Mouse (Mus musculus): ENCODE results near the gene Arsb. TPM values are rescaled to one million over a fixed set of nuclear protein-coding genes. Genes with fewer than 3 reads are reported as not detected.

Gene Arsb
- polyA plus RNA-seq (2012; fragmentation: generic; extraction: Trizol) = 9.2 TPM
- long read RNA-seq, experiment 1, full-length matches to known transcripts = 6 of 12 reads
- long read RNA-seq, experiment 1, partial matches to known transcripts = 2 of 12 reads
- long read RNA-seq, experiment 1, other reads (novel, unspliced or antisense) = 4 of 12 reads
- long read RNA-seq, experiment 2, full-length matches to known transcripts = 15 of 30 reads
- long read RNA-seq, experiment 2, partial matches to known transcripts = 4 of 30 reads
- long read RNA-seq, experiment 2, other reads (novel, unspliced or antisense) = 11 of 30 reads

GRCm38 (mm10) chr13:93771588-93772278 is at the start of gene Arsb:
Gene Arsb (plus strand): TSS chr13:93771630.
- H3K27me3 ChIP-seq (ENCODE audit: control insufficient read depth, insufficient read depth, insufficient read length) = no peaks in the 10 kb centered on the region
- H3K36me3 ChIP-seq (ENCODE audit: control insufficient read depth, insufficient read depth) = no peaks in the 10 kb centered on the region
- H3ac ChIP-seq (ENCODE audit: control insufficient read depth, insufficient read length, low read depth) = peak within 1 kb of the TSS; percentile 78
- no peaks in the 10 kb centered on the region for H3K79me2 ChIP-seq (ENCODE audit: control insufficient read depth, insufficient read depth)
- H3K79me3 ChIP-seq (ENCODE audit: low read depth) = no peaks in the 10 kb centered on the region
- H3K4me3 ChIP-seq (ENCODE audit: insufficient read depth, poor library complexity, severe bottlenecking) = peak within 1 kb of the TSS; percentile 46
- TF ChIP-seq MYOD1 (IDR thresholded peaks at IDR 0.05; ENCODE audit: control insufficient read depth, insufficient read length, low read depth) (no peak), FOSL1 (IDR thresholded peaks at IDR 0.05; ENCODE audit: insufficient read depth, low read length, poor library complexity, severe bottlenecking) (no peak), MYOG (IDR thresholded peaks at IDR 0.05; ENCODE audit: control insufficient read depth, extremely low read depth, insufficient read length) (no peak), MAX (IDR thresholded peaks at IDR 0.05) (no peak), USF1 (IDR thresholded peaks at IDR 0.05; ENCODE audit: low read depth) (no peak), CTCF (IDR thresholded peaks at IDR 0.05; ENCODE audit: control insufficient read depth, insufficient read depth, insufficient read length) (no peak), CEBPB (IDR thresholded peaks at IDR 0.05; ENCODE audit: low read depth) (no peak)

GRCm38 (mm10) chr13:93721916-93722315 is 49.5 kb upstream of the Arsb start:
- Histone ChIP-seq H3K79me3 (ENCODE audit: low read depth) (no peaks in the 10 kb centered on the region), H3K79me2 (ENCODE audit: control insufficient read depth, insufficient read depth) (no peaks in the 10 kb centered on the region), H3ac (ENCODE audit: control insufficient read depth, insufficient read length, low read depth) (no peak overlapping the region), H3K4me3 (ENCODE audit: insufficient read depth, poor library complexity, severe bottlenecking) (no peak overlapping the region), H3K36me3 (ENCODE audit: control insufficient read depth, insufficient read depth) (no peaks in the 10 kb centered on the region), H3K27me3 (ENCODE audit: control insufficient read depth, insufficient read depth, insufficient read length) (peaks cover 7% of the 10 kb centered on the region)
- TF ChIP-seq FOSL1 (IDR thresholded peaks at IDR 0.05; ENCODE audit: insufficient read depth, low read length, poor library complexity, severe bottlenecking) = no peak

DNA sequence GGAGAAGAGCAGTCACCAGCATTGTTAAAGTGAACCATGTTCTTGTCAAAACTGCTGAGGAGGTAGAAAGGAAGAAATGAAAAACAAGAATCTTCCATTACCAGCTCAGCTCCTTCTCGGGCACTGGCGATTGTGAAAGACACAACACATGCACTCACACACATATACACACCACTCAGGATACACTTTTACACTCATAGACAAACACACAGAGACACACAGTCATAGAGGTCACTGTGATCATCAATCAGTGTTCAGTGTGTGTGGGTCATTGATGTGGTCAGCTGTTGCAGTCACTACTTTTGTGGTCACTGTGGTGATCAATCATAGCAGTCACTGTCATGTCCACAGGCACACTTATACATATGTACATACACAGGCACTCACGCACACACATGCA is 48.0 kb upstream of the Arsb start:
- Histone ChIP-seq H3K79me3 (ENCODE audit: low read depth) (no peaks in the 10 kb centered on the region), H3K4me3 (ENCODE audit: insufficient read depth, poor library complexity, severe bottlenecking) (no peak overlapping the region)
- TF ChIP-seq MAX (IDR thresholded peaks at IDR 0.05) = no peak
- no peak for TF ChIP-seq CTCF (IDR thresholded peaks at IDR 0.05; ENCODE audit: control insufficient read depth, insufficient read depth, insufficient read length)
- TF ChIP-seq USF1 (IDR thresholded peaks at IDR 0.05; ENCODE audit: low read depth) = no peak
- no peak for TF ChIP-seq CEBPB (IDR thresholded peaks at IDR 0.05; ENCODE audit: low read depth)
- TF ChIP-seq MYOD1 (IDR thresholded peaks at IDR 0.05; ENCODE audit: control insufficient read depth, insufficient read length, low read depth) = no peak
- no peak for TF ChIP-seq MYOG (IDR thresholded peaks at IDR 0.05; ENCODE audit: control insufficient read depth, extremely low read depth, insufficient read length)
- no peak for TF ChIP-seq FOSL1 (IDR thresholded peaks at IDR 0.05; ENCODE audit: insufficient read depth, low read length, poor library complexity, severe bottlenecking)

GRCm38 (mm10) chr13:93724206-93724605 is 47.2 kb upstream of the Arsb start:
- Histone ChIP-seq H3K4me3 (ENCODE audit: insufficient read depth, poor library complexity, severe bottlenecking) (no peak overlapping the region), H3K79me2 (ENCODE audit: control insufficient read depth, insufficient read depth) (no peaks in the 10 kb centered on the region), H3K27me3 (ENCODE audit: control insufficient read depth, insufficient read depth, insufficient read length) (peaks cover 5% of the 10 kb centered on the region), H3ac (ENCODE audit: control insufficient read depth, insufficient read length, low read depth) (no peak overlapping the region), H3K36me3 (ENCODE audit: control insufficient read depth, insufficient read depth) (no peaks in the 10 kb centered on the region), H3K79me3 (ENCODE audit: low read depth) (no peaks in the 10 kb centered on the region)
- TF ChIP-seq MAX (IDR thresholded peaks at IDR 0.05) (no peak), FOSL1 (IDR thresholded peaks at IDR 0.05; ENCODE audit: insufficient read depth, low read length, poor library complexity, severe bottlenecking) (no peak), CEBPB (IDR thresholded peaks at IDR 0.05; ENCODE audit: low read depth) (no peak), CTCF (IDR thresholded peaks at IDR 0.05; ENCODE audit: control insufficient read depth, insufficient read depth, insufficient read length) (peak; percentile 6), USF1 (IDR thresholded peaks at IDR 0.05; ENCODE audit: low read depth) (no peak)

More for the DNA sequence above, 48.0 kb upstream of the Arsb start:
- H3ac ChIP-seq (ENCODE audit: control insufficient read depth, insufficient read length, low read depth) = no peak overlapping the region
- no peaks in the 10 kb centered on the region for H3K79me2 ChIP-seq (ENCODE audit: control insufficient read depth, insufficient read depth)
- H3K27me3 ChIP-seq (ENCODE audit: control insufficient read depth, insufficient read depth, insufficient read length) = peaks cover 5% of the 10 kb centered on the region
- H3K36me3 ChIP-seq (ENCODE audit: control insufficient read depth, insufficient read depth) = no peaks in the 10 kb centered on the region

GRCm38 (mm10) chr13:93735131-93735636 is 36.2 kb upstream of the Arsb start:
- no peak for TF ChIP-seq MYOG (IDR thresholded peaks at IDR 0.05; ENCODE audit: control insufficient read depth, extremely low read depth, insufficient read length)
- no peak for TF ChIP-seq FOSL1 (IDR thresholded peaks at IDR 0.05; ENCODE audit: insufficient read depth, low read length, poor library complexity, severe bottlenecking)
- peak; percentile 73 for TF ChIP-seq MYOD1 (IDR thresholded peaks at IDR 0.05; ENCODE audit: control insufficient read depth, insufficient read length, low read depth)
- TF ChIP-seq MAX (IDR thresholded peaks at IDR 0.05) = peak; percentile 34

DNA sequence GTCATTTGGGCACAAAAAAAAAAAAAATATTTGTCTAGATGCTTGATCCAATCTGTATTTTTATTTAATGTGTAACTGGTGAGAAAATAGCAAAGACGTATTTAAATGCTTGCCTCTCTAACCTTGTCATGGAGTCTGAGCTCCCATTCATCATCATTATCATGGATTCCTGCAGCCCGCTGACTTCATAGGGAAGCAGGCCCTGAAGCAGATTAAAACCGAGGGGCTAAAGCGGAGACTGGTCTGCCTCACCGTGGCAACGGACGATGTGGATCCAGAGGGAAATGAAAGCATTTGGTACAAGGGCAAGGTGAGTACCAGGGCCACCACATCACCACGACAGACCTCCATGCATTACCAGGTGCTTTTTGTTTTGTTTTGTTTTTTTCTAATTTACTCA is 27.3 kb upstream of the Arsb start:
- H3K4me3 ChIP-seq (ENCODE audit: insufficient read depth, poor library complexity, severe bottlenecking) = no peak overlapping the region
- no peaks in the 10 kb centered on the region for H3K79me3 ChIP-seq (ENCODE audit: low read depth)
- H3K79me2 ChIP-seq (ENCODE audit: control insufficient read depth, insufficient read depth) = no peaks in the 10 kb centered on the region
- H3ac ChIP-seq (ENCODE audit: control insufficient read depth, insufficient read length, low read depth) = no peak overlapping the region
- no peaks in the 10 kb centered on the region for H3K36me3 ChIP-seq (ENCODE audit: control insufficient read depth, insufficient read depth)
- TF ChIP-seq CEBPB (IDR thresholded peaks at IDR 0.05; ENCODE audit: low read depth) (no peak), CTCF (IDR thresholded peaks at IDR 0.05; ENCODE audit: control insufficient read depth, insufficient read depth, insufficient read length) (no peak), MAX (IDR thresholded peaks at IDR 0.05) (no peak), MYOG (IDR thresholded peaks at IDR 0.05; ENCODE audit: control insufficient read depth, extremely low read depth, insufficient read length) (no peak), FOSL1 (IDR thresholded peaks at IDR 0.05; ENCODE audit: insufficient read depth, low read length, poor library complexity, severe bottlenecking) (no peak), USF1 (IDR thresholded peaks at IDR 0.05; ENCODE audit: low read depth) (no peak)
- H3K27me3 ChIP-seq (ENCODE audit: control insufficient read depth, insufficient read depth, insufficient read length) = peaks cover 13% of the 10 kb centered on the region

More at GRCm38 (mm10) chr13:93735131-93735636, 36.2 kb upstream of the Arsb start:
- H3ac ChIP-seq (ENCODE audit: control insufficient read depth, insufficient read length, low read depth) = no peak overlapping the region
- H3K4me3 ChIP-seq (ENCODE audit: insufficient read depth, poor library complexity, severe bottlenecking) = no peak overlapping the region
- H3K36me3 ChIP-seq (ENCODE audit: control insufficient read depth, insufficient read depth) = no peaks in the 10 kb centered on the region
- no peaks in the 10 kb centered on the region for H3K79me3 ChIP-seq (ENCODE audit: low read depth)
- no peaks in the 10 kb centered on the region for H3K79me2 ChIP-seq (ENCODE audit: control insufficient read depth, insufficient read depth)
- H3K27me3 ChIP-seq (ENCODE audit: control insufficient read depth, insufficient read depth, insufficient read length) = no peaks in the 10 kb centered on the region
